Mouse (Mus musculus) heart, embryonic 16.5 days (tissue): ENCODE measurements at regions not wholly inside any gene's neighbourhood (a gene's known extent, or its start where the extent isn't known, plus 50 kb on each side); places are given as distances from the start of the nearest gene placed in this dataset.

Source experiments
- ATAC-seq: fragments of 200-750 bp; cut with Nextera tagmentation; replicated peaks from 2 replicates; pipeline ENCODE4 v1.8.0; 2017; ENCODE audit warnings: moderate number of reproducible peaks; ENCODE audit not compliant: insufficient read depth, low FRiP score; ENCODE audit errors: extremely low read depth
- H3K27ac ChIP-seq: fragments of 300-500 bp; sonication (generic); 2 replicates; pipeline ENCODE4 v1.5.1; 2014; ENCODE audit warnings: mild to moderate bottlenecking, low read length, control low read depth, moderate library complexity
- H3K27me3 ChIP-seq: fragments of 300-500 bp; sonication (generic); 2 replicates; pipeline ENCODE4 v1.6.1; 2014; ENCODE audit warnings: low read length, mixed read lengths; ENCODE audit not compliant: control insufficient read depth, insufficient read depth
- H3K36me3 ChIP-seq: fragments of 300-500 bp; sonication (generic); 2 replicates; pipeline ENCODE4 v1.6.1; 2014; ENCODE audit not compliant: control insufficient read depth, insufficient read depth
- H3K4me1 ChIP-seq: fragments of 300-500 bp; sonication (generic); 2 replicates; pipeline ENCODE4 v1.6.1; 2014; ENCODE audit warnings: low read length, mixed read lengths; ENCODE audit not compliant: control insufficient read depth, insufficient read depth
- H3K4me2 ChIP-seq: fragments of 300-500 bp; sonication (generic); 2 replicates; pipeline ENCODE4 v1.6.1; 2014; ENCODE audit warnings: low read depth, mild to moderate bottlenecking, control low read depth, low read length
- H3K4me3 ChIP-seq: fragments of 300-500 bp; sonication (generic); 2 replicates; pipeline ENCODE4 v1.5.1; 2014; ENCODE audit warnings: mild to moderate bottlenecking, control low read depth, low read length
- H3K9ac ChIP-seq: fragments of 300-500 bp; sonication (generic); 2 replicates; pipeline ENCODE4 v1.6.1; 2014; ENCODE audit warnings: low read length, control low read depth
- H3K9me3 ChIP-seq: fragments of 300-500 bp; sonication (generic); replicated peaks from 2 replicates; pipeline ENCODE4 v1.6.1; 2016; ENCODE audit warnings: low read length; ENCODE audit not compliant: control insufficient read depth
- WGBS: fragments of 180-500 bp; shearing (Covaris S2); extraction: QIAGEN DNeasy Blood & Tissue Kit; methylation state at CpG from one replicate; pipeline ENCODE4 v1.1.7; 2014; 5-methylcytosine and 5-hydroxymethylcytosine counted together

GRCm38 (mm10) chr2:11416122-11416521, 137.8 kb downstream of the Pfkfb3 start:
- H3K36me3 ChIP-seq, result no peaks in the 10 kb centered on the region
- no peaks in the 10 kb centered on the region for H3K27me3 ChIP-seq
- 68% methylated on average over 11 of the region's 11 CpGs for WGBS
- no peak for ATAC-seq
- no peak overlapping the region for H3K4me3 ChIP-seq
- H3K9me3 ChIP-seq, result no peaks in the 10 kb centered on the region
- no peak overlapping the region for H3K9ac ChIP-seq
- H3K27ac ChIP-seq, result no peak overlapping the region
- H3K4me2 ChIP-seq, result no peak overlapping the region
- no peaks in the 10 kb centered on the region for H3K4me1 ChIP-seq

- Histone ChIP-seq H3K27ac (no peak overlapping the region), H3K4me1 (no peaks in the 10 kb centered on the region), H3K4me2 (no peak overlapping the region), H3K9me3 (no peaks in the 10 kb centered on the region), H3K9ac (no peak overlapping the region), H3K4me3 (no peak overlapping the region), H3K36me3 (no peaks in the 10 kb centered on the region), H3K27me3 (no peaks in the 10 kb centered on the region)
- 92% methylated on average over 6 of the region's 6 CpGs for WGBS
- no peak for ATAC-seq
Measured at GRCm38 (mm10) chr2:11412521-11412920, 141.4 kb downstream of the Pfkfb3 start.

GRCm38 (mm10) chr2:11408497-11408896, 145.4 kb downstream of the Pfkfb3 start:
- no peaks in the 10 kb centered on the region for H3K27me3 ChIP-seq
- no peaks in the 10 kb centered on the region for H3K9me3 ChIP-seq
- 40% methylated on average over 5 of the region's 6 CpGs for WGBS
- H3K36me3 ChIP-seq, result no peaks in the 10 kb centered on the region
- H3K4me1 ChIP-seq, result no peaks in the 10 kb centered on the region
- ATAC-seq, result no peak
- no peak overlapping the region for H3K27ac ChIP-seq
- H3K9ac ChIP-seq, result no peak overlapping the region
- no peak overlapping the region for H3K4me3 ChIP-seq
- no peak overlapping the region for H3K4me2 ChIP-seq

- H3K9ac ChIP-seq, result no peak overlapping the region
- H3K36me3 ChIP-seq, result no peaks in the 10 kb centered on the region
- H3K27me3 ChIP-seq, result no peaks in the 10 kb centered on the region
- H3K4me1 ChIP-seq, result no peaks in the 10 kb centered on the region
- ATAC-seq, result no peak
- 82% methylated on average over 1 of the region's 1 CpGs for WGBS
- H3K4me2 ChIP-seq, result no peak overlapping the region
- no peaks in the 10 kb centered on the region for H3K9me3 ChIP-seq
- H3K27ac ChIP-seq, result no peak overlapping the region
- no peak overlapping the region for H3K4me3 ChIP-seq
Measured at GRCm38 (mm10) chr2:11406103-11406615, 147.7 kb downstream of the Pfkfb3 start.

- no peak overlapping the region for H3K4me2 ChIP-seq
- H3K4me3 ChIP-seq, result no peak overlapping the region
- WGBS, result 56% methylated on average over 10 of the region's 10 CpGs
- H3K27me3 ChIP-seq, result no peaks in the 10 kb centered on the region
- no peak for ATAC-seq
- H3K4me1 ChIP-seq, result no peaks in the 10 kb centered on the region
- H3K36me3 ChIP-seq, result no peaks in the 10 kb centered on the region
- H3K9ac ChIP-seq, result no peak overlapping the region
- H3K27ac ChIP-seq, result no peak overlapping the region
- no peaks in the 10 kb centered on the region for H3K9me3 ChIP-seq
Measured at GRCm38 (mm10) chr2:11402218-11402848, 151.5 kb downstream of the Pfkfb3 start.

- Histone ChIP-seq H3K4me1 (no peaks in the 10 kb centered on the region), H3K4me3 (no peak overlapping the region), H3K9me3 (no peaks in the 10 kb centered on the region), H3K36me3 (no peaks in the 10 kb centered on the region), H3K4me2 (no peak overlapping the region), H3K27me3 (no peaks in the 10 kb centered on the region), H3K27ac (no peak overlapping the region), H3K9ac (no peak overlapping the region)
- 93% methylated on average over 3 of the region's 3 CpGs for WGBS
- no peak for ATAC-seq
Measured at GRCm38 (mm10) chr2:11399411-11399810, 154.5 kb downstream of the Pfkfb3 start.

GRCm38 (mm10) chr2:11398949-11399348, 154.9 kb downstream of the Pfkfb3 start:
- Histone ChIP-seq H3K4me1 (no peaks in the 10 kb centered on the region), H3K9ac (no peak overlapping the region), H3K36me3 (no peaks in the 10 kb centered on the region), H3K27ac (no peak overlapping the region; the same call in 1 of the 2 replicates), H3K4me2 (no peak overlapping the region; the same call in 1 of the 2 replicates), H3K27me3 (no peaks in the 10 kb centered on the region), H3K9me3 (no peaks in the 10 kb centered on the region), H3K4me3 (no peak overlapping the region)
- WGBS, result 69% methylated on average over 6 of the region's 6 CpGs
- ATAC-seq, result no peak

- H3K9ac ChIP-seq, result no peak overlapping the region
- no peaks in the 10 kb centered on the region for H3K27me3 ChIP-seq
- H3K4me2 ChIP-seq, result no peak overlapping the region; the same call in 1 of the 2 replicates
- ATAC-seq, result no peak
- no peaks in the 10 kb centered on the region for H3K36me3 ChIP-seq
- no peak overlapping the region for H3K4me3 ChIP-seq
- H3K27ac ChIP-seq, result no peak overlapping the region; the same call in 1 of the 2 replicates
- H3K4me1 ChIP-seq, result no peaks in the 10 kb centered on the region
- 50% methylated on average over 6 of the region's 6 CpGs for WGBS
- H3K9me3 ChIP-seq, result no peaks in the 10 kb centered on the region
Measured at GRCm38 (mm10) chr2:11398391-11398790, 155.5 kb downstream of the Pfkfb3 start.

- no peaks in the 10 kb centered on the region for H3K36me3 ChIP-seq
- no peaks in the 10 kb centered on the region for H3K9me3 ChIP-seq
- no peak overlapping the region for H3K4me3 ChIP-seq
- no peak overlapping the region for H3K27ac ChIP-seq
- H3K4me2 ChIP-seq, result no peak overlapping the region
- H3K9ac ChIP-seq, result no peak overlapping the region
- H3K4me1 ChIP-seq, result no peaks in the 10 kb centered on the region
- no peaks in the 10 kb centered on the region for H3K27me3 ChIP-seq
- WGBS, result 91% methylated on average over 3 of the region's 3 CpGs
- no peak for ATAC-seq
Measured at GRCm38 (mm10) chr2:11396835-11397234, 157.0 kb downstream of the Pfkfb3 start.
